Mouse (Mus musculus) embryonic facial prominence, embryonic 12.5 days (tissue): Measurements from ENCODE around the gene Chil3. TPM values are rescaled to one million over a fixed set of nuclear protein-coding genes. Genes with fewer than 3 reads are reported as not detected.
"Not testable (repeated sequence)": the region's sequence is repeated elsewhere in the genome, so short reads cannot be mapped to it uniquely, and the experiment has no call there.

Experiments
- ATAC-seq: fragments of 200-750 bp; cut with Nextera tagmentation; 2 replicates; pipeline ENCODE4 v1.8.0; 2017; ENCODE audit not compliant: insufficient number of reproducible peaks, insufficient read depth, low FRiP score, low TSS enrichment
- H3K27ac ChIP-seq: fragments of 300-500 bp; sonication (generic); 2 replicates; pipeline ENCODE4 v1.5.1; 2016; ENCODE audit warnings: mild to moderate bottlenecking
- H3K27me3 ChIP-seq: fragments of 300-500 bp; sonication (generic); 2 replicates; pipeline ENCODE4 v1.6.1; 2016; ENCODE audit warnings: mild to moderate bottlenecking, moderate library complexity
- H3K36me3 ChIP-seq: fragments of 300-500 bp; sonication (generic); 2 replicates; pipeline ENCODE4 v1.6.1; 2016; ENCODE audit warnings: mild to moderate bottlenecking
- H3K4me1 ChIP-seq: fragments of 300-500 bp; sonication (generic); 2 replicates; pipeline ENCODE4 v1.6.1; 2016
- H3K4me2 ChIP-seq: fragments of 300-500 bp; sonication (generic); replicated peaks from 2 replicates; pipeline ENCODE4 v1.6.1; 2016; ENCODE audit warnings: mild to moderate bottlenecking, moderate library complexity
- H3K4me3 ChIP-seq: fragments of 300-500 bp; sonication (generic); 2 replicates; pipeline ENCODE4 v1.5.1; 2016; ENCODE audit warnings: mild to moderate bottlenecking
- H3K9ac ChIP-seq: fragments of 300-500 bp; sonication (generic); 2 replicates; pipeline ENCODE4 v1.6.1; 2016; ENCODE audit warnings: mild to moderate bottlenecking, moderate library complexity
- H3K9me3 ChIP-seq: fragments of 300-500 bp; sonication (generic); 2 replicates; pipeline ENCODE4 v1.6.1; 2016; ENCODE audit warnings: mild to moderate bottlenecking, moderate library complexity
- WGBS: fragments of 180-500 bp; shearing (Covaris S2); methylation state at CpG from one replicate; pipeline ENCODE4 v1.1.7; 2016; 5-methylcytosine and 5-hydroxymethylcytosine counted together
- polyA plus RNA-seq: library from polyadenylated mRNA; unstranded; fragments of >200 nt; fragmentation: Nextera tagmentation; extraction: Ambion mirVana; gene quantifications from 2 replicates; pipeline ENCODE4 v1.2.1, GENCODE M21; 2016

Gene Chil3
- polyA plus RNA-seq, result not detected in 2 replicates

- 84% methylated on average over 3 of the region's 3 CpGs for WGBS
- H3K9ac ChIP-seq, result no peak within 1 kb of the TSS
Measured at GRCm38 (mm10) chr3:106167464-106167863, at the start of gene Chil3. Chil3 (minus strand) TSS chr3:106167564.

GRCm38 (mm10) chr3:106198030-106198429 lies 30.7 kb upstream of the Chil3 start:
- 71% methylated on average over 1 of the region's 1 CpGs for WGBS
- H3K9me3 ChIP-seq, result peaks cover 24% of the 10 kb centered on the region
- not testable (repeated sequence) for H3K4me1 ChIP-seq, H3K36me3 ChIP-seq, H3K4me2 ChIP-seq, H3K27ac ChIP-seq, H3K4me3 ChIP-seq, H3K9ac ChIP-seq, ATAC-seq, H3K27me3 ChIP-seq

More at GRCm38 (mm10) chr3:106167464-106167863, at the start of gene Chil3:
- ATAC-seq, result no peak
- H3K4me1 ChIP-seq, result no peaks in the 10 kb centered on the region
- H3K36me3 ChIP-seq, result no peaks in the 10 kb centered on the region
- no peak within 1 kb of the TSS for H3K27ac ChIP-seq
- no peak within 1 kb of the TSS for H3K4me3 ChIP-seq
- no peaks in the 10 kb centered on the region; the same call in 1 of the 2 replicates for H3K9me3 ChIP-seq
- H3K4me2 ChIP-seq, result no peak within 1 kb of the TSS
- no peaks in the 10 kb centered on the region for H3K27me3 ChIP-seq

DNA sequence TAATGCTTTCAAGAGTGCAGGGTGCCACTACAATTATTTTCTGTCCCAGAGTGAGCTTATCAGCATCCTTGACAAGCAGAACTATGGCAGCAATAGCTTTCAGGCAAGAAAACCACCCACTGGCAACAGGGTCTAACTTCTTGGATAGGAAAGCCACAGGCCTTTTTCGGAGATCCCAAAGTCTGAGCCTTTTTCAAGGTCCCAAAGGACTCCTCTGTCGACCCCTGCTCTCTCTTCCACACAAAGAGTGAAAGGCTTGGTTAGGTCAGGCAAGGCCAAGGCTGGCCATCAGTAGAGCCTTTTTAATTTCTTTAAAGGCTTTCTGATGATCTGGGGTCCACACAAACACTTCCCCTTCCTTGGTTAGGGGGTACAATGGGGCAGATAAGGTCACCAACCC lies 29.9 kb upstream of the Chil3 start:
- not testable (repeated sequence) for H3K9ac ChIP-seq, H3K4me2 ChIP-seq, ATAC-seq, H3K27ac ChIP-seq, H3K4me1 ChIP-seq, H3K4me3 ChIP-seq, H3K36me3 ChIP-seq, H3K27me3 ChIP-seq
- 76% methylated on average over 2 of the region's 2 CpGs for WGBS
- H3K9me3 ChIP-seq, result peaks cover 24% of the 10 kb centered on the region

GRCm38 (mm10) chr3:106196276-106196675 lies 28.9 kb upstream of the Chil3 start:
- Histone ChIP-seq H3K27me3 (no peaks in the 10 kb centered on the region), H3K4me2 (no peak overlapping the region), H3K9me3 (peaks cover 24% of the 10 kb centered on the region), H3K27ac (no peak overlapping the region), H3K9ac (no peak overlapping the region), H3K4me1 (no peaks in the 10 kb centered on the region), H3K36me3 (no peaks in the 10 kb centered on the region), H3K4me3 (no peak overlapping the region)
- no peak for ATAC-seq

GRCm38 (mm10) chr3:106195486-106195885 lies 28.1 kb upstream of the Chil3 start:
- no peaks in the 10 kb centered on the region for H3K4me1 ChIP-seq
- no peaks in the 10 kb centered on the region for H3K36me3 ChIP-seq
- H3K9ac ChIP-seq, result no peak overlapping the region
- peaks cover 24% of the 10 kb centered on the region for H3K9me3 ChIP-seq
- H3K4me2 ChIP-seq, result no peak overlapping the region
- H3K4me3 ChIP-seq, result no peak overlapping the region
- H3K27ac ChIP-seq, result no peak overlapping the region
- ATAC-seq, result no peak
- no peaks in the 10 kb centered on the region for H3K27me3 ChIP-seq
- WGBS, result 88% methylated on average over 12 of the region's 12 CpGs

DNA sequence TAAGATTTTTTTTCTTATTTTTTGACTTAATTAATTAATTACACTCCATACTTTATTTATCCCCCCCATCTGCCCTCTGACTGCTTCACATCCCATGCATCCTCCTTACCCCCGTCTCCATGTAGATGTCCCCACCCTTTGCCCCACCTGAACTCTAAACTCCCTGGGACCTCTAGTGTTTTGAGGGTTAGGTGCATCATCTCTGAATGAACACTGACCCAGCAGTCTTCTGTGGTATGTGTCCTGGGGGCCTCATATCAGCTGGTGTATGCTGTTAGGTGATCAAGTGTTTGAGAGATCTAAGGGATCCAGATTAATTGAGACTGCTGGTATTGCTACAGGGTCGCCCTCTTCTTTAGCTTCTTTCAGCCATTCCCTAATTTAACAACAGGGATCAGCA lies 20.6 kb upstream of the Chil3 start:
- Histone ChIP-seq H3K27ac (no peak overlapping the region), H3K9ac (no peak overlapping the region), H3K9me3 (peaks cover 32% of the 10 kb centered on the region), H3K4me3 (no peak overlapping the region), H3K36me3 (no peaks in the 10 kb centered on the region), H3K4me2 (no peak overlapping the region), H3K27me3 (no peaks in the 10 kb centered on the region), H3K4me1 (no peaks in the 10 kb centered on the region)
- WGBS, result 83% methylated on average over 2 of the region's 2 CpGs
- ATAC-seq, result no peak

GRCm38 (mm10) chr3:106177509-106178189 lies 10.3 kb upstream of the Chil3 start:
- no peak overlapping the region for H3K27ac ChIP-seq
- H3K9ac ChIP-seq, result no peak overlapping the region
- WGBS, result 84% methylated on average over 13 of the region's 13 CpGs
- no peaks in the 10 kb centered on the region for H3K4me1 ChIP-seq
- no peak overlapping the region for H3K4me3 ChIP-seq
- peaks cover 18% of the 10 kb centered on the region for H3K9me3 ChIP-seq
- H3K27me3 ChIP-seq, result no peaks in the 10 kb centered on the region
- no peak overlapping the region for H3K4me2 ChIP-seq
- no peaks in the 10 kb centered on the region for H3K36me3 ChIP-seq
- no peak for ATAC-seq

DNA sequence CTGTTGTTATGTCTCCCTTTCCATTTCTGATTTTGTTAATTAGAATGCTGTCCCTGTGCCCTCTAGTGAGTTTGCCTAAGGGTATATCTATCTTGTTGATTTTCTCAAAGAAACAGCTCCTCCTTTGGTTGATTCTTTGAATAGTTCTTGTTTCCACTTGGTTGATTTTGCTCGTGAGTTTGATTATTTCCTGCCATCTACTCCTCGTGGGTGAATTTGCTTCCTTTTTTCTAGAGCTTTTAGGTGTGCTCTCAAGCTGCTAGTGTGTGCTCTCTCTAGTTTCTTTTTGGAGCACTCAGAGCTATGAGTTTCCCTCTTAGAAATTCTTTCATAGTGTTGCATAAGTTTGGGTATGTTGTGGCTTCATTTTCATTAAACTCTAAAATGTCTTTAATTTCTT lies 7.6 kb upstream of the Chil3 start:
- H3K27me3 ChIP-seq, H3K36me3 ChIP-seq, H3K27ac ChIP-seq, H3K4me3 ChIP-seq, H3K4me2 ChIP-seq, H3K4me1 ChIP-seq, H3K9ac ChIP-seq, ATAC-seq: not testable (repeated sequence)
- H3K9me3 ChIP-seq, result peaks cover 11% of the 10 kb centered on the region
- 65% methylated on average over 2 of the region's 2 CpGs for WGBS

- H3K27ac ChIP-seq, H3K4me1 ChIP-seq, ATAC-seq, H3K4me3 ChIP-seq, H3K36me3 ChIP-seq, H3K27me3 ChIP-seq, H3K9ac ChIP-seq, H3K9me3 ChIP-seq, H3K4me2 ChIP-seq: not testable (repeated sequence)
- 66% methylated on average over 2 of the region's 2 CpGs for WGBS
Measured at GRCm38 (mm10) chr3:106172506-106172905, 5.1 kb upstream of the Chil3 start.

DNA sequence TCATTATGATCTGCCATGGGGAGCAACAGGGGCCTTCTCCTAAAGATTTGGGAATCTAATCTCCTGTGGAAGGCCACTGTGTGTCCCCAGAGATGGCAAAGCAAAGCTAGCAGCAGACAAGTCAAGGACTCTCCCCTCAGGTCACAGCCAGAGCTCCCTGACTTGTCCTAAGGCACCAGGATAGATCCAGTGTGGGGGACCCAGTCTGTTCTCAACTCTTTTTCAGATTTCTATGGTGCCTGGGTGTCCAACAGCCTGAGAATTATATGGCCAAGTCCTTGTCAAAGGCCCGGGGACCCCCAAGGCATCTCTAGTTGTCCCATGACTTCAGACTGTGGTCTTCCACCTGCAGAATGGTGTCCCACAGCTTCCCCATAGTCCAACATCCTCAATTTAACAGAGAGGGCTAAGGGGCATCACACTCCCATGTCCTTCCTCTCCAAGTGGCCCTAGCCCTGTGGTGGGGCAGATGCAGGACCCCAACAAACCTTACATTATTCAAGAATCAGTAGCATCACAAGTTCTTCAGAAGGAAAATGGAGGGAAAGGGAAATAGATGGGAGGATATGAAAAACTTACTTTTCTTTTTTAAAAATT lies 3.9 kb upstream of the Chil3 start:
- no peaks in the 10 kb centered on the region for H3K9me3 ChIP-seq
- no peak overlapping the region for H3K27ac ChIP-seq
- no peaks in the 10 kb centered on the region for H3K27me3 ChIP-seq
- ATAC-seq, result no peak
- 77% methylated on average over 1 of the region's 1 CpGs for WGBS
- no peaks in the 10 kb centered on the region for H3K36me3 ChIP-seq
- H3K4me1 ChIP-seq, result no peaks in the 10 kb centered on the region
- H3K4me3 ChIP-seq, result no peak overlapping the region
- H3K9ac ChIP-seq, result no peak overlapping the region
- H3K4me2 ChIP-seq, result no peak overlapping the region

DNA sequence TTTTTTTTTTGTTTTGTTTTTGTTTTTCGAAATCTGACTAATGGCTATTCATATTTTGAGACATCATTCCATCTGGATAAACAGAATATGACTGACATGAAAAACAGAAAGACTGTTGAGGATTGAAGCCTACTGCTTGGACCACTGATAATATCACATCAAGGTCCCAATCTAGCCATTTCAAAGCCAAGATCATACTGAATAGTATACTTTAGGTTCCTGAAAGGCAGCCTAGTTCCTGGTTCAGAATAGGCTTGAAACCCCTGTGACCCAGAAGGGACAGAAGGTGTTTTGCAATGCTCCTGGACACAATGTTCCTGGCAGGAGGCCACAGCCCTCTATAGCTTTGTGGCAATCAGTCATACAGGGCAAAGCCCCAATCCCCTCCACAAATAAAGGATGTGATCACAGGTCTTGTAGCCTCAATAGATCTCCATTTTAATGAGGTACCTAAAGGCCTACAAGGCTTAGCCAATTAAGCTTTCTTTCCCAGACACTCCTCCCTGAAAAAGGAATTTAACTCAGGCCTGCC lies 3.2 kb upstream of the Chil3 start:
- Histone ChIP-seq H3K27me3 (no peaks in the 10 kb centered on the region), H3K9me3 (no peaks in the 10 kb centered on the region), H3K9ac (no peak overlapping the region), H3K4me1 (no peaks in the 10 kb centered on the region), H3K27ac (no peak overlapping the region), H3K4me3 (no peak overlapping the region), H3K36me3 (no peaks in the 10 kb centered on the region), H3K4me2 (no peak overlapping the region)
- no peak for ATAC-seq
- WGBS, result 50% methylated on average over 1 of the region's 1 CpGs

- Histone ChIP-seq H3K4me1 (no peaks in the 10 kb centered on the region), H3K27ac (no peak overlapping the region), H3K36me3 (no peaks in the 10 kb centered on the region), H3K9ac (no peak overlapping the region), H3K9me3 (no peaks in the 10 kb centered on the region), H3K4me3 (no peak overlapping the region), H3K4me2 (no peak overlapping the region), H3K27me3 (no peaks in the 10 kb centered on the region)
- 0 out of 2 replicates have a peak, but pooled peaks have one; percentile 57 for ATAC-seq
- 83% methylated on average over 2 of the region's 2 CpGs for WGBS
Measured at GRCm38 (mm10) chr3:106154413-106154812, 13.0 kb downstream of the Chil3 start.
